Mouse (Mus musculus): ENCODE measurements around the gene Myo18a.

Gene Myo18a

GRCm38 (mm10) chr11:77770346-77770745, 7.3 kb downstream of the Myo18a start:
- DNase-seq (ENCODE audit: extremely low spot score, low read depth, low spot score), result no peak

- no peak for DNase-seq (ENCODE audit: extremely low spot score, low read depth, low spot score)
Measured at GRCm38 (mm10) chr11:77771879-77772713, 9.1 kb downstream of the Myo18a start.

GRCm38 (mm10) chr11:77775701-77776400, 12.8 kb downstream of the Myo18a start:
- no peak for DNase-seq (ENCODE audit: extremely low spot score, low read depth, low spot score)

- no peak for DNase-seq (ENCODE audit: extremely low spot score, low read depth, low spot score)
Measured at GRCm38 (mm10) chr11:77777436-77777835, 14.4 kb downstream of the Myo18a start.

- DNase-seq (ENCODE audit: extremely low spot score, low read depth, low spot score), result no peak
Measured at GRCm38 (mm10) chr11:77777937-77778336, 14.9 kb downstream of the Myo18a start.

- no peak for DNase-seq (ENCODE audit: extremely low spot score, low read depth, low spot score)
Measured at GRCm38 (mm10) chr11:77779240-77779639, 16.2 kb downstream of the Myo18a start.

- DNase-seq (ENCODE audit: extremely low spot score, low read depth, low spot score), result no peak
Measured at GRCm38 (mm10) chr11:77781088-77781487, 18.0 kb downstream of the Myo18a start.

GRCm38 (mm10) chr11:77782104-77782815, 19.2 kb downstream of the Myo18a start:
- no peak for DNase-seq (ENCODE audit: extremely low spot score, low read depth, low spot score)

GRCm38 (mm10) chr11:77783211-77783746, 20.2 kb downstream of the Myo18a start:
- DNase-seq (ENCODE audit: extremely low spot score, low read depth, low spot score), result no peak

GRCm38 (mm10) chr11:77783747-77784646, 21.0 kb downstream of the Myo18a start:
- DNase-seq (ENCODE audit: extremely low spot score, low read depth, low spot score), result no peak

- DNase-seq (ENCODE audit: extremely low spot score, low read depth, low spot score), result no peak
Measured at GRCm38 (mm10) chr11:77784894-77785293, 21.8 kb downstream of the Myo18a start.

- no peak for DNase-seq (ENCODE audit: extremely low spot score, low read depth, low spot score)
Measured at GRCm38 (mm10) chr11:77785396-77785767, 22.3 kb downstream of the Myo18a start.

GRCm38 (mm10) chr11:77785768-77786561, 22.9 kb downstream of the Myo18a start:
- DNase-seq (ENCODE audit: extremely low spot score, low read depth, low spot score), result no peak

GRCm38 (mm10) chr11:77787707-77788106, 24.7 kb downstream of the Myo18a start, which contains the start of gene Gm10277:
Gm10277 (minus strand) TSS chr11:77787747.
- DNase-seq (ENCODE audit: extremely low spot score, low read depth, low spot score), result no peak

GRCm38 (mm10) chr11:77789512-77789911, 26.5 kb downstream of the Myo18a start:
- DNase-seq (ENCODE audit: extremely low spot score, low read depth, low spot score), result no peak

- no peak for DNase-seq (ENCODE audit: extremely low spot score, low read depth, low spot score)
Measured at GRCm38 (mm10) chr11:77790286-77790685, 27.2 kb downstream of the Myo18a start.

- no peak for DNase-seq (ENCODE audit: extremely low spot score, low read depth, low spot score)
Measured at GRCm38 (mm10) chr11:77791241-77791727, 28.2 kb downstream of the Myo18a start.

GRCm38 (mm10) chr11:77791752-77792565, 28.9 kb downstream of the Myo18a start:
- no peak for DNase-seq (ENCODE audit: extremely low spot score, low read depth, low spot score)

GRCm38 (mm10) chr11:77792566-77792909, 29.5 kb downstream of the Myo18a start:
- no peak for DNase-seq (ENCODE audit: extremely low spot score, low read depth, low spot score)
